Mouse (Mus musculus) liver, postnatal 0 days (tissue): ENCODE measurements around the gene Prkch. TPM values are rescaled to one million over a fixed set of nuclear protein-coding genes. Genes with fewer than 3 reads are reported as not detected.

Experiments
- ATAC-seq: fragments of 200-750 bp; cut with Nextera tagmentation; 2 replicates; pipeline ENCODE4 v1.8.0; 2017; ENCODE audit warnings: mild to moderate bottlenecking, moderate library complexity
- DNase-seq: peaks from one replicate; pipeline ENCODE4 v3.0.0-alpha.2; 2016
- H3K27ac ChIP-seq: fragments of 300-500 bp; sonication (generic); 2 replicates; pipeline ENCODE4 v1.5.1; 2014; ENCODE audit warnings: antibody characterized with exemption, moderate library complexity, mild to moderate bottlenecking, low read depth
- H3K27me3 ChIP-seq: fragments of 300-500 bp; sonication (generic); 2 replicates; pipeline ENCODE4 v1.6.1; 2014; ENCODE audit warnings: low read length, control low read depth, mixed read lengths; ENCODE audit not compliant: insufficient read depth
- H3K36me3 ChIP-seq: fragments of 300-500 bp; sonication (generic); replicated peaks from 2 replicates; pipeline ENCODE4 v1.6.1; 2014; ENCODE audit warnings: mild to moderate bottlenecking, control low read depth, low read length, moderate library complexity, mixed read lengths; ENCODE audit not compliant: insufficient read depth
- H3K4me1 ChIP-seq: fragments of 300-500 bp; sonication (generic); 2 replicates; pipeline ENCODE4 v1.6.1; 2014; ENCODE audit warnings: antibody characterized with exemption, mild to moderate bottlenecking, control low read depth; ENCODE audit not compliant: insufficient read depth
- H3K4me2 ChIP-seq: fragments of 300-500 bp; sonication (generic); 2 replicates; pipeline ENCODE4 v1.6.1; 2014; ENCODE audit warnings: low read depth, mild to moderate bottlenecking, low read length, moderate library complexity, mixed read lengths
- H3K4me3 ChIP-seq: fragments of 300-500 bp; sonication (generic); 2 replicates; pipeline ENCODE4 v1.5.1; 2014; ENCODE audit warnings: low read depth, low read length
- H3K9ac ChIP-seq: fragments of 300-500 bp; sonication (generic); replicated peaks from 2 replicates; pipeline ENCODE4 v1.6.1; 2014; ENCODE audit warnings: mild to moderate bottlenecking, moderate library complexity
- H3K9me3 ChIP-seq: fragments of 300-500 bp; sonication (generic); 2 replicates; pipeline ENCODE4 v1.6.1; 2016; ENCODE audit warnings: mild to moderate bottlenecking, control low read depth, low read length, mixed read lengths
- CTCF ChIP-seq: sonication (generic); IDR thresholded peaks from 2 replicates; pipeline ENCODE4 v1.5.1; 2016; ENCODE audit warnings: antibody characterized with exemption, low read depth
- EP300 ChIP-seq: IDR thresholded peaks from 2 replicates; pipeline ENCODE4 v1.6.1; 2016; ENCODE audit warnings: antibody characterized with exemption, low read depth, mild to moderate bottlenecking
- WGBS: fragments of 180-500 bp; shearing (Covaris S2); extraction: QIAGEN DNeasy Blood & Tissue Kit; methylation state at CpG from one replicate; pipeline ENCODE4 v1.1.7; 2014; ENCODE audit not compliant: insufficient replicate concordance; 5-methylcytosine and 5-hydroxymethylcytosine counted together
- polyA plus RNA-seq: library from polyadenylated mRNA; unstranded; fragments of >200 nt; fragmentation: Nextera tagmentation; extraction: Ambion mirVana; gene quantifications from 2 replicates; pipeline ENCODE4 v1.2.1, GENCODE M21; 2015

Prkch gene
- polyA plus RNA-seq, 1 experiment from 2014 or later, result 2.3 TPM

- Histone ChIP-seq H3K27ac (peak overlapping the region; percentile 78), H3K27me3 (peaks cover 47% of the 10 kb centered on the region), H3K4me1 (peaks cover 6% of the 10 kb centered on the region; the same call in 1 of the 2 replicates), H3K9ac (peak overlapping the region; percentile 60), H3K4me2 (peak overlapping the region; percentile 73), H3K9me3 (no peaks in the 10 kb centered on the region), H3K4me3 (peak overlapping the region; percentile 55), H3K36me3 (no peaks in the 10 kb centered on the region)
- ATAC-seq (peak; percentile 24), DNase-seq (peak; percentile 22)
- TF ChIP-seq CTCF (no peak), EP300 (no peak)
- 14% methylated on average over 47 of the region's 48 CpGs for WGBS
Observed at GRCm38 (mm10) chr12:73544736-73545671, 39.6 kb upstream of the Prkch start.

- Histone ChIP-seq H3K36me3 (no peaks in the 10 kb centered on the region), H3K27me3 (peaks cover 50% of the 10 kb centered on the region), H3K4me3 (peak overlapping the region; percentile 55), H3K4me1 (peaks cover 6% of the 10 kb centered on the region; the same call in 1 of the 2 replicates), H3K9ac (peak overlapping the region; percentile 60), H3K27ac (peak overlapping the region; percentile 78), H3K4me2 (peak overlapping the region; percentile 73), H3K9me3 (no peaks in the 10 kb centered on the region)
- TF ChIP-seq CTCF (peak; percentile 53), EP300 (no peak)
- 1% methylated on average over 39 of the region's 55 CpGs for WGBS
- peak; percentile 74 for ATAC-seq
- peak; percentile 64 for DNase-seq
Observed at GRCm38 (mm10) chr12:73545672-73546085, 38.9 kb upstream of the Prkch start.

GRCm38 (mm10) chr12:73546086-73546711, 38.4 kb upstream of the Prkch start, which contains the start of gene Tmem30b:
Tmem30b (minus strand) TSS chr12:73546392.
- Histone ChIP-seq H3K27ac (peak within 1 kb of the TSS; percentile 78), H3K4me3 (peak within 1 kb of the TSS; percentile 55), H3K9me3 (no peaks in the 10 kb centered on the region), H3K36me3 (no peaks in the 10 kb centered on the region), H3K4me1 (peaks cover 6% of the 10 kb centered on the region; the same call in 1 of the 2 replicates), H3K4me2 (peak within 1 kb of the TSS; percentile 73), H3K9ac (peak within 1 kb of the TSS; percentile 60), H3K27me3 (peaks cover 52% of the 10 kb centered on the region)
- 3% methylated on average over 31 of the region's 61 CpGs for WGBS
- ATAC-seq (peak; percentile 74), DNase-seq (peak; percentile 63)
- TF ChIP-seq CTCF (no peak), EP300 (no peak)

- no peak for ATAC-seq
- 35% methylated on average over 10 of the region's 10 CpGs for WGBS
- no peak overlapping the region for H3K4me3 ChIP-seq
- DNase-seq, result peak; percentile 63
- TF ChIP-seq EP300 (no peak), CTCF (no peak)
- H3K4me2 ChIP-seq, result no peak overlapping the region
- no peak overlapping the region for H3K9ac ChIP-seq
- H3K36me3 ChIP-seq, result no peaks in the 10 kb centered on the region
- H3K9me3 ChIP-seq, result no peaks in the 10 kb centered on the region
- H3K27me3 ChIP-seq, result peaks cover 50% of the 10 kb centered on the region
- H3K4me1 ChIP-seq, result peaks cover 2% of the 10 kb centered on the region; the same call in 1 of the 2 replicates
- H3K27ac ChIP-seq, result no peak overlapping the region
Observed at GRCm38 (mm10) chr12:73547646-73548045, 37.0 kb upstream of the Prkch start.

GRCm38 (mm10) chr12:73548259-73548658, 36.3 kb upstream of the Prkch start:
- H3K9ac ChIP-seq, result no peak overlapping the region
- H3K36me3 ChIP-seq, result no peaks in the 10 kb centered on the region
- TF ChIP-seq EP300, result no peak
- TF ChIP-seq CTCF, result no peak
- no peak overlapping the region for H3K27ac ChIP-seq
- DNase-seq (no peak), ATAC-seq (no peak)
- H3K4me3 ChIP-seq, result no peak overlapping the region
- peaks cover 2% of the 10 kb centered on the region; the same call in 1 of the 2 replicates for H3K4me1 ChIP-seq
- no peaks in the 10 kb centered on the region for H3K9me3 ChIP-seq
- 49% methylated on average over 8 of the region's 8 CpGs for WGBS
- no peak overlapping the region for H3K4me2 ChIP-seq
- peaks cover 50% of the 10 kb centered on the region for H3K27me3 ChIP-seq

GRCm38 (mm10) chr12:73554155-73554554, 30.4 kb upstream of the Prkch start:
- TF ChIP-seq CTCF, result peak; percentile 78
- TF ChIP-seq EP300, result no peak
- Histone ChIP-seq H3K9me3 (no peaks in the 10 kb centered on the region), H3K27me3 (peaks cover 8% of the 10 kb centered on the region; the same call in 1 of the 2 replicates), H3K4me2 (no peak overlapping the region), H3K27ac (no peak overlapping the region), H3K9ac (no peak overlapping the region), H3K4me1 (no peaks in the 10 kb centered on the region), H3K4me3 (no peak overlapping the region), H3K36me3 (no peaks in the 10 kb centered on the region)
- peak; percentile 65 for DNase-seq
- 2% methylated on average over 5 of the region's 5 CpGs for WGBS
- ATAC-seq, result peak; percentile 86
